Mouse (Mus musculus) mouse trophoblast stem cell (cell line): ENCODE results near the gene Tmc7.

ENCODE experiments used
- in situ Hi-C, 2 experiments: fragments of 300-500 bp; cut with MseI, MboI; formaldehyde crosslinking; loops; 2 replicates in 1 of 2; 3 replicates in 1 of 2; pipeline ENCODE4 v1.15.1; 2025

Gene Tmc7

GRCm38 (mm10) chr7:118584257-118584907 lies at the start of gene Tmc7:
TSS of gene Tmc7 (minus strand) at chr7:118584736.
- in situ Hi-C loops, result no loop called here

GRCm38 (mm10) chr7:118633951-118634350 lies 49.4 kb upstream of the Tmc7 start:
- in situ Hi-C loops, result no loop called here

- in situ Hi-C loops, result no loop called here
These were observed 48.6 kb upstream of the Tmc7 start for GRCm38 (mm10) chr7:118633094-118633493.

GRCm38 (mm10) chr7:118627550-118628298 lies 43.2 kb upstream of the Tmc7 start:
- in situ Hi-C loops, result no loop called here

GRCm38 (mm10) chr7:118621094-118621493 lies 36.6 kb upstream of the Tmc7 start:
- in situ Hi-C loops, result no loop called here

- in situ Hi-C loops, result no loop called here
These were observed 35.8 kb upstream of the Tmc7 start for GRCm38 (mm10) chr7:118620243-118620906.

GRCm38 (mm10) chr7:118618104-118618503 lies 33.6 kb upstream of the Tmc7 start:
- in situ Hi-C loops, result no loop called here

GRCm38 (mm10) chr7:118614076-118614475 lies 29.5 kb upstream of the Tmc7 start:
- in situ Hi-C loops, result no loop called here

GRCm38 (mm10) chr7:118611933-118612332 lies 27.4 kb upstream of the Tmc7 start:
- in situ Hi-C loops, result no loop called here

GRCm38 (mm10) chr7:118611185-118611749 lies 26.7 kb upstream of the Tmc7 start:
- in situ Hi-C loops, result no loop called here

- in situ Hi-C loops, result no loop called here
These were observed 26.2 kb upstream of the Tmc7 start for GRCm38 (mm10) chr7:118610721-118611120.

GRCm38 (mm10) chr7:118609815-118610214 lies 25.3 kb upstream of the Tmc7 start:
- in situ Hi-C loops, result no loop called here

- in situ Hi-C loops, result no loop called here
These were observed 20.3 kb upstream of the Tmc7 start for GRCm38 (mm10) chr7:118604842-118605241.

- in situ Hi-C loops, result loop anchor here (5.0 kb wide), 1 partner anchor 87 kb away; no protein-coding TSS in a partner anchor
These were observed 15.6 kb upstream of the Tmc7 start for GRCm38 (mm10) chr7:118599954-118600631.

GRCm38 (mm10) chr7:118597201-118597600 lies 12.7 kb upstream of the Tmc7 start, which contains the start of gene Tmc5:
TSS of gene Tmc5 (plus strand) at chr7:118597297.
- in situ Hi-C loops, result loop anchor here (5.0 kb wide), 1 partner anchor 90 kb away; no protein-coding TSS in a partner anchor

- in situ Hi-C loops, result loop anchor here (5.0 kb wide), 1 partner anchor 91 kb away; no protein-coding TSS in a partner anchor
These were observed 11.7 kb upstream of the Tmc7 start for GRCm38 (mm10) chr7:118596271-118596670.

- in situ Hi-C loops, result loop anchor here (5.0 kb wide), 1 partner anchor 92 kb away; no protein-coding TSS in a partner anchor
These were observed 10.7 kb upstream of the Tmc7 start for GRCm38 (mm10) chr7:118595228-118595627.

GRCm38 (mm10) chr7:118594611-118595010 lies 10.1 kb upstream of the Tmc7 start:
- in situ Hi-C loops, result loop anchor here (5.0 kb wide), 1 partner anchor 93 kb away; no protein-coding TSS in a partner anchor

GRCm38 (mm10) chr7:118593567-118594407 lies 9.3 kb upstream of the Tmc7 start:
- in situ Hi-C loops, result no loop called here

- in situ Hi-C loops, result no loop called here
These were observed 7.6 kb upstream of the Tmc7 start for GRCm38 (mm10) chr7:118592146-118592545.
